Mouse (Mus musculus): ENCODE results near the gene Galnt4.
A peak's percentile ranks its signal among the peaks of the same experiment; 100 is the strongest.

DNA sequence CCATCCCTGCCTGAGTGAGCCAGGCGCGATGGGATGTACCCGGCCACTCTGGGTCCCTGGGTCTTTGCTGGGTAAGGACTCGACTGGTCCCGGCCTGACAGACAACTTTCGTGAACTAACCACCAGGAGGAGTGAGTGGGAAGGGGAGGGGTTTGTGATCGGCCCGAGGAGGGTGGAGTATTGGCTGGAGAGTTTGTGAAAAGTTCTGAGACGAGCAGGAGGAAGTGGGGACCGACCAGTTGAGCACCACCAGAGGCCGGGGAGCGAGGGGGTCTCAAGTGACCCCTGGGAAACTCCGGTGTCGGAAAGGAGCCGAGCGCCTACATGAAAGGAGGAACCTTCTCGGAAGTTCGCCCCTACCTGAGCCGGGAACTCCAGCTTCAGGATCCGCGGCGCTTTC lies at the start of gene Galnt4:
- TF ChIP-seq POLR2A (IDR thresholded peaks at IDR 0.05; ENCODE audit: borderline replicate concordance, control insufficient read depth, low read depth, low read length) (peak; percentile 68; the same call in 1 of the 2 replicates), CTCF (IDR thresholded peaks at IDR 0.05; ENCODE audit: control insufficient read depth, insufficient read depth, low read length) (peak; percentile 74)

Data from bone marrow, adult 2 months (tissue).